Mouse (Mus musculus): Measurements from ENCODE around the gene Srsf12. TPM values are rescaled to one million over a fixed set of nuclear protein-coding genes. Genes with fewer than 3 reads are reported as not detected.
A peak's percentile ranks its signal among the peaks of the same experiment; 100 is the strongest.

Gene Srsf12
- polyA plus RNA-seq, 1 experiment from 2014 or later, result 8.5 TPM

GRCm38 (mm10) chr4:33221847-33222246 lies 13.1 kb downstream of the Srsf12 start:
- Histone ChIP-seq H3K4me2 (ENCODE audit: low read depth, low read length) (no peak overlapping the region), H3K4me3 (replicated peaks; ENCODE audit: low read length) (no peak overlapping the region), H3K27ac (ENCODE audit: low read length) (no peak overlapping the region), H3K27me3 (ENCODE audit: control insufficient read depth, insufficient read depth, low read length) (no peaks in the 10 kb centered on the region), H3K9me3 (replicated peaks; ENCODE audit: control insufficient read depth, low read length) (no peaks in the 10 kb centered on the region), H3K9ac (ENCODE audit: low read length) (no peak overlapping the region), H3K4me1 (ENCODE audit: control insufficient read depth, insufficient read depth, low read length) (no peaks in the 10 kb centered on the region), H3K36me3 (ENCODE audit: control insufficient read depth, insufficient read depth, low read length) (no peaks in the 10 kb centered on the region)
- ATAC-seq (ENCODE audit: insufficient read depth, low FRiP score), result no peak
- WGBS, result 23% methylated on average over 1 of the region's 1 CpGs

GRCm38 (mm10) chr4:33224003-33224675 lies 15.3 kb downstream of the Srsf12 start:
- Histone ChIP-seq H3K27ac (ENCODE audit: low read length) (no peak overlapping the region), H3K4me1 (ENCODE audit: control insufficient read depth, insufficient read depth, low read length) (no peaks in the 10 kb centered on the region), H3K9ac (ENCODE audit: low read length) (no peak overlapping the region), H3K27me3 (ENCODE audit: control insufficient read depth, insufficient read depth, low read length) (no peaks in the 10 kb centered on the region), H3K36me3 (ENCODE audit: control insufficient read depth, insufficient read depth, low read length) (no peaks in the 10 kb centered on the region), H3K4me3 (replicated peaks; ENCODE audit: low read length) (no peak overlapping the region), H3K4me2 (ENCODE audit: low read depth, low read length) (no peak overlapping the region), H3K9me3 (replicated peaks; ENCODE audit: control insufficient read depth, low read length) (no peaks in the 10 kb centered on the region)
- 38% methylated on average over 7 of the region's 7 CpGs for WGBS
- no peak for ATAC-seq (ENCODE audit: insufficient read depth, low FRiP score)

- ATAC-seq (ENCODE audit: insufficient read depth, low FRiP score), result no peak
- Histone ChIP-seq H3K9me3 (replicated peaks; ENCODE audit: control insufficient read depth, low read length) (no peaks in the 10 kb centered on the region), H3K27ac (ENCODE audit: low read length) (no peak overlapping the region), H3K36me3 (ENCODE audit: control insufficient read depth, insufficient read depth, low read length) (no peaks in the 10 kb centered on the region), H3K4me1 (ENCODE audit: control insufficient read depth, insufficient read depth, low read length) (no peaks in the 10 kb centered on the region), H3K9ac (ENCODE audit: low read length) (no peak overlapping the region), H3K4me2 (ENCODE audit: low read depth, low read length) (no peak overlapping the region), H3K4me3 (replicated peaks; ENCODE audit: low read length) (no peak overlapping the region), H3K27me3 (ENCODE audit: control insufficient read depth, insufficient read depth, low read length) (no peaks in the 10 kb centered on the region)
- 84% methylated on average over 7 of the region's 7 CpGs for WGBS
Measured at GRCm38 (mm10) chr4:33227164-33227563, 18.4 kb downstream of the Srsf12 start.

DNA sequence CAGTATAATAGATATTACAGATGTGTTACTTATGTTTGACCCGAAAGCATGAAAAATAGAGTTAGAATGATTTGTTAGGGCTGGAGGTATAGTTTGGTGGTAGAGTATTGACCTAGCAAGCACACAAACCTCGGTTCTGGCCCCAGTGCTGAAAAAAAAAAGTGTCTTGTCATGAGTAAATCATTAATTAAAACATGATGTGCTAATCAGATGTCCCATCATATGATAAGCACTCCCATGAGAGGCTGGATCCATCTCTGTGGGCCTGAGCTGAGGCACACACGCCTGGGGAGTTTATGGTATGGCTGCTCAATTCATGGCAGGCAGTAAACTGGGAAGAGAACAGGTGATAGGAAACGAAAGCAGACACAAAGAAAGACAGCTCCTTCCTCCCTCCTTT lies 20.8 kb downstream of the Srsf12 start:
- Histone ChIP-seq H3K4me3 (replicated peaks; ENCODE audit: low read length) (no peak overlapping the region), H3K4me1 (ENCODE audit: control insufficient read depth, insufficient read depth, low read length) (no peaks in the 10 kb centered on the region), H3K27ac (ENCODE audit: low read length) (no peak overlapping the region), H3K4me2 (ENCODE audit: low read depth, low read length) (no peak overlapping the region), H3K27me3 (ENCODE audit: control insufficient read depth, insufficient read depth, low read length) (no peaks in the 10 kb centered on the region), H3K9me3 (replicated peaks; ENCODE audit: control insufficient read depth, low read length) (no peaks in the 10 kb centered on the region), H3K36me3 (ENCODE audit: control insufficient read depth, insufficient read depth, low read length) (no peaks in the 10 kb centered on the region), H3K9ac (ENCODE audit: low read length) (no peak overlapping the region)
- WGBS, result 69% methylated on average over 4 of the region's 4 CpGs
- no peak for ATAC-seq (ENCODE audit: insufficient read depth, low FRiP score)

GRCm38 (mm10) chr4:33230881-33231280 lies 22.1 kb downstream of the Srsf12 start:
- WGBS, result 89% methylated on average over 18 of the region's 18 CpGs
- no peak for ATAC-seq (ENCODE audit: insufficient read depth, low FRiP score)

GRCm38 (mm10) chr4:33242536-33242935 lies 33.7 kb downstream of the Srsf12 start:
- Histone ChIP-seq H3K4me1 (ENCODE audit: control insufficient read depth, insufficient read depth, low read length) (peaks cover 7% of the 10 kb centered on the region), H3K36me3 (ENCODE audit: control insufficient read depth, insufficient read depth, low read length) (peaks cover 21% of the 10 kb centered on the region; the same call in 1 of the 2 replicates), H3K27me3 (ENCODE audit: control insufficient read depth, insufficient read depth, low read length) (no peaks in the 10 kb centered on the region), H3K27ac (ENCODE audit: low read length) (no peak overlapping the region), H3K4me3 (replicated peaks; ENCODE audit: low read length) (no peak overlapping the region), H3K9me3 (replicated peaks; ENCODE audit: control insufficient read depth, low read length) (no peaks in the 10 kb centered on the region), H3K9ac (ENCODE audit: low read length) (no peak overlapping the region), H3K4me2 (ENCODE audit: low read depth, low read length) (no peak overlapping the region)
- 48% methylated on average over 5 of the region's 5 CpGs for WGBS
- ATAC-seq (ENCODE audit: insufficient read depth, low FRiP score), result no peak

More at GRCm38 (mm10) chr4:33230881-33231280, 22.1 kb downstream of the Srsf12 start:
- Histone ChIP-seq H3K9ac (ENCODE audit: low read length) (no peak overlapping the region), H3K27ac (ENCODE audit: low read length) (no peak overlapping the region), H3K27me3 (ENCODE audit: control insufficient read depth, insufficient read depth, low read length) (no peaks in the 10 kb centered on the region), H3K36me3 (ENCODE audit: control insufficient read depth, insufficient read depth, low read length) (no peaks in the 10 kb centered on the region), H3K4me3 (replicated peaks; ENCODE audit: low read length) (no peak overlapping the region), H3K4me2 (ENCODE audit: low read depth, low read length) (no peak overlapping the region), H3K4me1 (ENCODE audit: control insufficient read depth, insufficient read depth, low read length) (no peaks in the 10 kb centered on the region), H3K9me3 (replicated peaks; ENCODE audit: control insufficient read depth, low read length) (no peaks in the 10 kb centered on the region)

- H3K36me3 ChIP-seq (ENCODE audit: control insufficient read depth, insufficient read depth, low read length), result peaks cover 21% of the 10 kb centered on the region; the same call in 1 of the 2 replicates
- H3K4me1 ChIP-seq (ENCODE audit: control insufficient read depth, insufficient read depth, low read length), result peaks cover 7% of the 10 kb centered on the region
- no peak overlapping the region for H3K27ac ChIP-seq (ENCODE audit: low read length)
- H3K9ac ChIP-seq (ENCODE audit: low read length), result no peak overlapping the region
- 73% methylated on average over 12 of the region's 12 CpGs for WGBS
- no peak overlapping the region for H3K4me2 ChIP-seq (ENCODE audit: low read depth, low read length)
- no peaks in the 10 kb centered on the region for H3K27me3 ChIP-seq (ENCODE audit: control insufficient read depth, insufficient read depth, low read length)
- no peak for ATAC-seq (ENCODE audit: insufficient read depth, low FRiP score)
- no peaks in the 10 kb centered on the region for H3K9me3 ChIP-seq (replicated peaks; ENCODE audit: control insufficient read depth, low read length)
- no peak overlapping the region for H3K4me3 ChIP-seq (replicated peaks; ENCODE audit: low read length)
Measured at GRCm38 (mm10) chr4:33243016-33243758, 34.4 kb downstream of the Srsf12 start.

DNA sequence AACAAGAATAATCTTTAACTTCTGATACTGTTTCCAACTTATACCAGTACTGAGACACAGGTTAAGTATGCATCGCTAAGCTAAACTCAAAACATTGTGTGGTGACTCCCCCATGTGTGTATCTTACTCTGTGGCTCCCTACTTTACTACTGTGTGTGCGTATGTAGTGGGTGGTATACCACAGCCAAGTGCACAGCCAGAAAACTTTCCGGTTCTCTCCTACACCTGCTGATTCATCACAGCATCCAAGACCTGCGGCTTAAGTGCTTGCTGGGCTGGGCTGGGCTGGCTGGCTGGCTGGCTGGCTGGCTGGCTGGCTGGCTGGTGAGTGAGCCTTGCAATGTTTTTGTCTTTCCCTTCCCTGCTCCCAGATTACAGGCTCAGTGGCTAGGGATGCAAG lies 35.1 kb downstream of the Srsf12 start:
- whole genome bisulfite sequencing, result 80% methylated on average over 4 of the region's 4 CpGs
- Histone ChIP-seq H3K9me3 (replicated peaks; ENCODE audit: control insufficient read depth, low read length) (no peaks in the 10 kb centered on the region), H3K4me1 (ENCODE audit: control insufficient read depth, insufficient read depth, low read length) (peaks cover 7% of the 10 kb centered on the region), H3K27ac (ENCODE audit: low read length) (no peak overlapping the region), H3K4me2 (ENCODE audit: low read depth, low read length) (no peak overlapping the region), H3K36me3 (ENCODE audit: control insufficient read depth, insufficient read depth, low read length) (peaks cover 21% of the 10 kb centered on the region; the same call in 1 of the 2 replicates), H3K9ac (ENCODE audit: low read length) (no peak overlapping the region), H3K27me3 (ENCODE audit: control insufficient read depth, insufficient read depth, low read length) (no peaks in the 10 kb centered on the region), H3K4me3 (replicated peaks; ENCODE audit: low read length) (no peak overlapping the region)
- ATAC-seq (ENCODE audit: insufficient read depth, low FRiP score), result no peak

GRCm38 (mm10) chr4:33245853-33246395 lies 37.1 kb downstream of the Srsf12 start:
- Histone ChIP-seq H3K4me2 (ENCODE audit: low read depth, low read length) (peak overlapping the region; percentile 92), H3K4me3 (replicated peaks; ENCODE audit: low read length) (peak overlapping the region; percentile 28), H3K9ac (ENCODE audit: low read length) (peak overlapping the region; percentile 46; the same call in 1 of the 2 replicates), H3K27ac (ENCODE audit: low read length) (no peak overlapping the region), H3K4me1 (ENCODE audit: control insufficient read depth, insufficient read depth, low read length) (peaks cover 7% of the 10 kb centered on the region), H3K9me3 (replicated peaks; ENCODE audit: control insufficient read depth, low read length) (no peaks in the 10 kb centered on the region), H3K27me3 (ENCODE audit: control insufficient read depth, insufficient read depth, low read length) (no peaks in the 10 kb centered on the region), H3K36me3 (ENCODE audit: control insufficient read depth, insufficient read depth, low read length) (peaks cover 21% of the 10 kb centered on the region; the same call in 1 of the 2 replicates)
- 70% methylated on average over 14 of the region's 14 CpGs for WGBS
- ATAC-seq (ENCODE audit: insufficient read depth, low FRiP score), result no peak

Measured in stomach, embryonic 16.5 days (tissue).